Mouse (Mus musculus): ENCODE measurements around the gene Gm49321.

Gene Gm49321

GRCm38 (mm10) chr12:73937353-73937752, at the start of gene Gm49321:
Gene Gm49321, plus strand, starts transcription at chr12:73937653.
- DNase-seq (ENCODE audit: low spot score in 2 of 2), result no peak

- DNase-seq (ENCODE audit: low spot score in 2 of 2), result no peak
Measured at GRCm38 (mm10) chr12:73888003-73888783, 49.3 kb upstream of the Gm49321 start.

- DNase-seq (ENCODE audit: low spot score in 2 of 2), result no peak
Measured at GRCm38 (mm10) chr12:73889571-73889970, 47.9 kb upstream of the Gm49321 start.

- no peak for DNase-seq (ENCODE audit: low spot score in 2 of 2)
Measured at GRCm38 (mm10) chr12:73890086-73890485, 47.4 kb upstream of the Gm49321 start.

- no peak for DNase-seq (ENCODE audit: low spot score in 2 of 2)
Measured at GRCm38 (mm10) chr12:73892616-73893015, 44.8 kb upstream of the Gm49321 start.

GRCm38 (mm10) chr12:73894838-73895237, 42.6 kb upstream of the Gm49321 start:
- DNase-seq (ENCODE audit: low spot score in 2 of 2), result no peak

GRCm38 (mm10) chr12:73895674-73896073, 41.8 kb upstream of the Gm49321 start:
- no peak for DNase-seq (ENCODE audit: low spot score in 2 of 2)

- DNase-seq (ENCODE audit: low spot score in 2 of 2), result no peak
Measured at GRCm38 (mm10) chr12:73896471-73896870, 41.0 kb upstream of the Gm49321 start.

- no peak for DNase-seq (ENCODE audit: low spot score in 2 of 2)
Measured at GRCm38 (mm10) chr12:73898281-73898680, 39.2 kb upstream of the Gm49321 start.

- DNase-seq (ENCODE audit: low spot score in 2 of 2), result no peak
Measured at GRCm38 (mm10) chr12:73904133-73904934, 33.1 kb upstream of the Gm49321 start.

- no peak for DNase-seq (ENCODE audit: low spot score in 2 of 2)
Measured at GRCm38 (mm10) chr12:73905041-73905440, 32.4 kb upstream of the Gm49321 start.

GRCm38 (mm10) chr12:73905555-73905954, 31.9 kb upstream of the Gm49321 start:
- DNase-seq (ENCODE audit: low spot score in 2 of 2), result no peak

- DNase-seq (ENCODE audit: low spot score in 2 of 2), result no peak
Measured at GRCm38 (mm10) chr12:73907079-73907672, 30.3 kb upstream of the Gm49321 start.

- DNase-seq (ENCODE audit: low spot score in 2 of 2), result peak; percentile 98
Measured at GRCm38 (mm10) chr12:73907673-73908150, 29.7 kb upstream of the Gm49321 start.

- DNase-seq (ENCODE audit: low spot score in 2 of 2), result peak; percentile 7 to 17
Measured at GRCm38 (mm10) chr12:73908274-73909012, 29.0 kb upstream of the Gm49321 start.

- no peak for DNase-seq (ENCODE audit: low spot score in 2 of 2)
Measured at GRCm38 (mm10) chr12:73909013-73909575, 28.4 kb upstream of the Gm49321 start.

GRCm38 (mm10) chr12:73918479-73918878, 19.0 kb upstream of the Gm49321 start:
- no peak for DNase-seq (ENCODE audit: low spot score in 2 of 2)

GRCm38 (mm10) chr12:73930266-73930665, 7.2 kb upstream of the Gm49321 start:
- no peak for DNase-seq (ENCODE audit: low spot score in 2 of 2)

GRCm38 (mm10) chr12:73931274-73931673, 6.2 kb upstream of the Gm49321 start:
- no peak for DNase-seq (ENCODE audit: low spot score in 2 of 2)

GRCm38 (mm10) chr12:73934528-73934927, 2.9 kb upstream of the Gm49321 start:
- no peak for DNase-seq (ENCODE audit: low spot score in 2 of 2)

GRCm38 (mm10) chr12:73939542-73939941, 2.1 kb downstream of the Gm49321 start:
- no peak for DNase-seq (ENCODE audit: low spot score in 2 of 2)

Data from right cerebral cortex, postnatal 36 days (tissue).